Mouse (Mus musculus) mouse embryonic stem cell (cell line): Measurements from ENCODE around the gene Olfr1358.
"Not testable (repeated sequence)": the region's sequence is repeated elsewhere in the genome, so short reads cannot be mapped to it uniquely, and the experiment has no call there.

ENCODE experiments used
- in situ Hi-C, 2 experiments: fragments of 300-500 bp; cut with MboI; formaldehyde crosslinking; loops; 1 replicate in 1 of 2; 3 replicates in 1 of 2; pipeline ENCODE4 v1.14.3; 2019 to 2020; ENCODE audit warnings: low sequenced_read_pairs in 2 of 2, low pct_unique_long_range_greater_than_20kb in 1 of 2, mixed read lengths in 1 of 2; ENCODE audit not compliant: unreplicated experiment in 1 of 2

The Olfr1358 gene

DNA sequence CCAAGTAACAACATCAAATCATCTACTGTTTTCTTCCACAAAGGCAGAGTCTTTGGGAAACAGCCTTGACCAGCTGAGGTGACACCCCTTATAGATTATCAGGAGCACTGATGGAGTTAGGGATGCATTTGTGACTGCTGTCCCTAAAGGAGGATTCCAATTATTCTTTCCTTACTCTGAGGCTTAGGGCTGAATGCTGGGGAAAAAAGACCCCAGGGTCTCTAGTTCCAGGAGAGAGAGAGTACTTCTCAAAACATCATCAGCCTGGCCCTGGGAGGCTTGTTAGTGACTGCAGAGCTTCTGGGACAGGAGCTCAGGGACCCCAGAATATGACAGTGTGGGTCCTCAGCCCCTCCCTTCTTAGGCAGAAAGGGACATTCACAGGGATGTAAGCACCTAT lies at the start of gene Olfr1358:
Olfr1358 (plus strand) TSS at position 301 of the 400 bp plus-strand sequence.
- in situ Hi-C loops, result no loop called here

GRCm38 (mm10) chr10:78467761-78468310 lies 49.4 kb upstream of the Olfr1358 start:
- in situ Hi-C loops, result no loop called here

- in situ Hi-C loops, result no loop called here
Measured at GRCm38 (mm10) chr10:78470582-78471313, 46.5 kb upstream of the Olfr1358 start.

DNA sequence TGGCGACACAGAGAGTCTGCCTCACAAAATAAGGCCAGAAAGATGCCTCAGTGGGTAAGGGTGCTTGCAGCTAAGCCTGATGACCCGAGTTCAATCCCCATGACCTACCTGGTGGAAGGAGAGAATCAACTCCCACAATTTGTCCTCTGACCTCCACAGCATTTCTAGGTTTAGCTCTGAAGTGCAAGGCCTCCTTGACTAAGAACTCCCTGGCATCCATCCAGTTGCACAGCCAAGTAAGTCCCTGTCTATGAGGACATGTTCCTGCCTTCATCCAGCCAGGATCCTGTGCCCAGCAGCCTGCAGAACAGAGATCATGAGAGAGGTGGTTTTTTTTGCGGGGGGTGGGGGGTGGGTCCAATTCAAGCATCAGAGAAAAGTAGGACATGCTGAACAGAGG lies 45.2 kb upstream of the Olfr1358 start:
- in situ Hi-C loops, result no loop called here

DNA sequence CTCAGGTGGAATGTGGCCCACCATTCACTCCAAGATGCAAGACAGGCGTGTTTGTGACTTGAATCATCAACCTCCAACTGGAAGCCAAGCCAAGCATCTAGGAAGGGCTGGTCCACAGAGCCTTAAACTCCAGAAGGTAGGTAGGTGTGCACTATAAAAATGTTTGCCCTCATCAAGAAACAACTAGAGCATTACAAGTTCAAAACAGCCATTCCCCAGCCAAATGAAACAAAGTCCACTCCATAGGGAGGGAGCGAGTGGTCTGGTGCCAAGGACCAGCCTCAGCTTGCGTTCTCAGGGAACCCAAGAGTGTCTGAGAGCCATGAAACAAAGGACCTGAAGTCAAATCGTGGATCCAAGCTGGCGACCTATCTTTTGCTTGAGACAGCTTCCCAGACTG lies 43.8 kb upstream of the Olfr1358 start:
- in situ Hi-C loops, result no loop called here

- in situ Hi-C loops, result no loop called here
Measured at GRCm38 (mm10) chr10:78474759-78475158, 42.5 kb upstream of the Olfr1358 start.

DNA sequence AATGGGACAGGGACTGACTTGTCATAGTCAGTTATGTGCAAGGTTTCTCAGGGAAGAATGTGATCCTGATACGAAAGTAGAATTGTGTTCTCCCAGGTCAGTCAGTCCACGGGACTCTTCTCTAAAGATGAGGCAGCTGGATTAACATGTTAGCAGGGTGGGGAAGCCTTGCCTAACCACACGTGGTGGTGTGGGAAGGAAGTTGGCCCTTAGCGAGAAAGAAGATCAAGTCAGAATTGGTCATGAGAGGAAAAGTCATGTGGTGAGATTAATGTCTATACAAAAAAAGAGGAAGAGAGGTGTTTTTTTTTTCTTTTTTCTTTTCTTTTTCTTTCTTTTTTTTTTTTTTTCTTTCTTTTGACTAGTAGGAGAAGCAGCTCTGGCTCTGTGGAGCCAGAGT lies 40.4 kb upstream of the Olfr1358 start:
- in situ Hi-C loops, result no loop called here

DNA sequence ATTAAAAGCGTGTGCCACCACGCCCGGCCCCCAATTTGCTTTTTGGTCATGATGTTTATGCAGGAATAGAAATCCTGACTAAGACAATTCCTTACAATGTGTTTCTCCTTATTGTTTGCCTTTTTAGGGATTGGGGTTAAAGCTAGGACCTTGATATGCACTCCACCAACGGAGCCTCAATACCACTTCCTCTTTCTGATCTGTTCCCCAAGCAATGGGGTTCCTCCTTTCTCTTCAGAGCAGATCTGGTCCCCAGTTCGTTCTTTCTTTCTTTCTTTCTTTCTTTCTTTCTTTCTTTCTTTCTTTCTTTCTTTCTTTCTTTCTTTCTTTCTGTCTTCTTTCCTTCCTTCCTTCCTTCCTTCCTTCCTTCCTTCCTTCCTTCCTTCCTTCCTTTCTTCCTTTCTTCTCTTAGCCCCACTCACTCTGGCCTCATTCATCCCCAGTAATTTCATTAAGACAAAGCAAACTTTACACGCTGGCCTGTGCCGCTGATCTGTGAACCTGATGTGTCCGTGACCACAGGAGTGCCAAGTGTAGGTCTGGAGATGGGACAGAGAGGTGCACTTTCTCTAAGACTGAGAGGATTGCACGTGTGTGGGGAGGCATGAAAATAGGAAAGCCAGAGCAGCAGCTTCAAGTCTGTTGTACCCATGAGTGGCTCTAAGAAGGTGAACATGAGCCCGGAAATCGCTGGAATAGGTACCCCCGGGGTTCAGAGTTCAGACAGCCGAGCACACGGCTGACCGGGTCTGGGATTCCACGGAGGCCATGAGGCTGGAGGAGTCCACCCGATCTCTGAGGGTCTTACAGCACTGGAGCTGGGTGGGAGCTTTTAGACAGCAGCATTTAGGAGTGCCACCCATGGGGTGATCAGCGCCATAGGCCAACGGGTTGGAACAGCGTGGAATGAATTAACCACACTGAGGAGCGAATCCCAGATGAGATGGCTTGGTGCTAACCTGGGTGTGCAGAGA lies 36.0 kb upstream of the Olfr1358 start:
- in situ Hi-C loops, result no loop called here

DNA sequence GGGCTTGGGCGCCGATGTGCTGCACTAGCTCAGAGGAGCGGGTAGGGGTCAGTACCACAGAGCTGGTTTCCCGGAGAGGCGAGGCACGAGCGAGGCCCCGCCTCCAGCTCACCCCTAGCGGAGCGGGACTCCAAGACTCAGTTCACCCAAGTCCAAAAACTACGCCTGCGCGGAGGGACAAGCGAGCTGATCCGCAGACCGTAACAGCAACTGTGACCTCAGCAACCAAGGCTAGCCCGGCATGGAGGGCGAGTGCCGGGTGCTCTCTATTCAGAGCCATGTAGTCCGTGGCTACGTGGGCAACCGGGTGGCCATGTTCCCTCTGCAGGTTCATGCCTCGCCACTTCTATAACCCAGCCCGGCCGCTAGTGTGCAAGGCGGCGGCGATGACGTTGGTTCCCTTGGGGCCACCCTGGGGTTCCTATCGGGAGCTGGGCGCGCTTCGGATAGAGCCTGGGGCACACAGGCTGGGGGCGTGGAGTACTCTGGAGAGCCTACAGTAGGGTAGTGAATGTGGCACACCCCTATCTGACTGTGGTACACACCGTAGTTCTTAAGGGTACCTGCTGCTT lies 35.2 kb upstream of the Olfr1358 start:
- in situ Hi-C loops, result no loop called here

- in situ Hi-C loops, result not testable (repeated sequence)
Measured at GRCm38 (mm10) chr10:78485369-78485768, 31.9 kb upstream of the Olfr1358 start.

- in situ Hi-C loops, result no loop called here
Measured at GRCm38 (mm10) chr10:78486871-78487270, 30.4 kb upstream of the Olfr1358 start.

DNA sequence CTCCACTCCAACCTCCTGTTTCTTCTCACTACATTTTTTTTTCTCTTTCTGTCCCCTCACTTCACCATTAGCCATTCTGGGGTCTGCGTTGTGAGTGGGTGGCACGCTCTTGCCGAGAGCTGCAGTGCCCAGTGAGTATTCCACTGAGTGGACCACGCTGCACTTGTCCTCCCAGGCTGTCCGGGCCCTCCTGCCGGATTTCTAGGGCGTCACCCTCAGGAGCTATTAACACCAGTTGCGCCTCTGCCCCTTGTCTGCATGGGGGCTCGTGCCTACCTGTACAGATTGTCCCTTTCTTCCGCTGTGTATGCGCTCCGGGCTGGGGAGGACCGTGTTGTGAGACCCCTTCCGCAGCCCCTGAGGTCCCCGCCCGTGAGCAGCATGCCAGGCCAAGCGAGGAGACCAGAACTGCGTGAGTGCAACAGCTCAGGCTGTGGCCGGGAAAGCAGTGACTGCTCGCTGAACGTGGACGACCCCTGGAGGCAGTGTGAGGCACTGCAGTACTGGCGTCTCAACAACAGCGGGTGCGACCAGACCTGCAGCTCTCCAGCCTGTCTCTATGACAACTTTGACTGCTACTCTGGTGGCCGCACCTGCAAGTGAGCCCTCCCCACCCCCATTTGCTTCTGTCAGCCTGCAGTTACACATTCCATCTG lies 29.7 kb upstream of the Olfr1358 start:
- in situ Hi-C loops, result no loop called here

- in situ Hi-C loops, result no loop called here
Measured at GRCm38 (mm10) chr10:78502986-78503733, 14.1 kb upstream of the Olfr1358 start.

DNA sequence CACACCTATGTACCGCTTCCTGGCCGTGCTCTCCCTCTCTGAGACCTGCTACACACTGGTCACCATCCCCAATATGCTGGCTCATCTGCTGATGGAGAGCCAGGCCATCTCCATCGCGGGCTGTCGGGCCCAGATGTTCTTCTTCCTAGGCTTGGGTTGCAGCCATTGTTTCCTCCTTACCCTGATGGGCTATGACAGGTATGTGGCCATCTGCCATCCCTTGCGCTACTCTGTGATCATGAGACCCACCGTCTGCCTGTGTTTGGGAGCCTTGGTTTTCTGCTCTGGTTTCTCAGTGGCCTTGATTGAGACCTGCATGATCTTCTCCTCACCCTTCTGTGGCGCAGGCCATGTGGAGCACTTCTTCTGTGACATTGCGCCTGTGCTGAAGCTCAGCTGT lies 2.6 kb downstream of the Olfr1358 start:
- in situ Hi-C loops, result loop anchor here (5.0 to 10.0 kb wide), 2 partner anchors 73 to 225 kb away; partner anchors contain the start of gene Syde1 (in 1 of the 2)

- in situ Hi-C loops, result loop anchor here (5.0 to 10.0 kb wide), 2 partner anchors 72 to 224 kb away; partner anchors contain the start of gene Syde1 (in 1 of the 2)
Measured at GRCm38 (mm10) chr10:78520260-78521005, 3.2 kb downstream of the Olfr1358 start.

- in situ Hi-C loops, result loop anchor here in 1 of 2 experiments (10.0 kb wide), 1 partner anchor 220 kb away; no protein-coding TSS in a partner anchor
Measured at GRCm38 (mm10) chr10:78525071-78525470, 7.8 kb downstream of the Olfr1358 start.

- in situ Hi-C loops, result loop anchor here in 1 of 2 experiments (10.0 kb wide), 1 partner anchor 219 kb away; no protein-coding TSS in a partner anchor
Measured at GRCm38 (mm10) chr10:78525511-78525910, 8.3 kb downstream of the Olfr1358 start.
